Mouse (Mus musculus) hindbrain, embryonic 10.5 days (tissue): ENCODE measurements at regions not wholly inside any gene's neighbourhood (a gene's known extent, or its start where the extent isn't known, plus 50 kb on each side); places are given as distances from the start of the nearest gene placed in this dataset.
A peak's percentile ranks its signal among the peaks of the same experiment; 100 is the strongest.

Source experiments
- DNase-seq: peaks from one replicate; pipeline ENCODE4 v3.0.0-alpha.2; 2017; ENCODE audit warnings: low spot score
- H3K27ac ChIP-seq: fragments of 300-500 bp; sonication (generic); 2 replicates; pipeline ENCODE4 v1.5.1; 2016; ENCODE audit warnings: mild to moderate bottlenecking, moderate library complexity
- H3K27me3 ChIP-seq: fragments of 300-500 bp; sonication (generic); 2 replicates; pipeline ENCODE4 v1.6.1; 2016; ENCODE audit warnings: mild to moderate bottlenecking; ENCODE audit not compliant: poor library complexity, insufficient read depth, severe bottlenecking
- H3K36me3 ChIP-seq: fragments of 300-500 bp; sonication (generic); 2 replicates; pipeline ENCODE4 v1.6.1; 2016; ENCODE audit warnings: mild to moderate bottlenecking, moderate library complexity
- H3K4me1 ChIP-seq: fragments of 300-500 bp; sonication (generic); replicated peaks from 2 replicates; pipeline ENCODE4 v1.6.1; 2016; ENCODE audit warnings: mild to moderate bottlenecking
- H3K4me3 ChIP-seq: fragments of 300-500 bp; sonication (generic); 2 replicates; pipeline ENCODE4 v1.5.1; 2016; ENCODE audit warnings: mild to moderate bottlenecking, moderate library complexity
- H3K9me3 ChIP-seq: fragments of 300-500 bp; sonication (generic); 2 replicates; pipeline ENCODE4 v1.6.1; 2016; ENCODE audit warnings: mild to moderate bottlenecking, moderate library complexity
- WGBS: fragments of 180-500 bp; shearing (Covaris S2); methylation state at CpG from one replicate; pipeline ENCODE4 v1.1.7; 2016; 5-methylcytosine and 5-hydroxymethylcytosine counted together

DNA sequence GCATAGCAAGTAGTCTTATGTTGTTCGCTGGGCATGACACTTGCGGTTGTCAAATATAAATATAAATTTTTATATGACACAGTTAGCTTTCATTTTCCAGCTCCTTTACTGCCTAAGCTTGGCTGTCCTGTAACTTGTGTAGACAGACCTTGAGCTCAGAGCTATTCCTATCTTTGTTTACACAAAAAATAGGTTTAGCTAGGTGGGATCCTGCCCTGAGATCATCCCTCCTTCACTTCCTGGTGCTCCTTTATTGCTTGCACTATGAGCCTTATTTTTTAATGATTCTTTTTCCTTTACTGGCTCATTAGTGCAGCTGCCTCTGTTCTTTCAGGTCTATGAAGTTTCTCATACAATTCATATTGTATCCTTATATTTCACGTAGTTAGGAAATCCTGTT lies 375.6 kb upstream of the Tfap2d start:
- H3K4me1 ChIP-seq: no peaks in the 10 kb centered on the region
- H3K36me3 ChIP-seq: no peaks in the 10 kb centered on the region
- no peak overlapping the region for H3K27ac ChIP-seq
- no peak overlapping the region for H3K4me3 ChIP-seq
- WGBS: 95% methylated on average over 3 of the region's 3 CpGs
- H3K27me3 ChIP-seq: no peaks in the 10 kb centered on the region
- 0 out of 2 replicates have a peak, but pooled peaks cover 5% of the 10 kb centered on the region for H3K9me3 ChIP-seq
- DNase-seq: no peak

DNA sequence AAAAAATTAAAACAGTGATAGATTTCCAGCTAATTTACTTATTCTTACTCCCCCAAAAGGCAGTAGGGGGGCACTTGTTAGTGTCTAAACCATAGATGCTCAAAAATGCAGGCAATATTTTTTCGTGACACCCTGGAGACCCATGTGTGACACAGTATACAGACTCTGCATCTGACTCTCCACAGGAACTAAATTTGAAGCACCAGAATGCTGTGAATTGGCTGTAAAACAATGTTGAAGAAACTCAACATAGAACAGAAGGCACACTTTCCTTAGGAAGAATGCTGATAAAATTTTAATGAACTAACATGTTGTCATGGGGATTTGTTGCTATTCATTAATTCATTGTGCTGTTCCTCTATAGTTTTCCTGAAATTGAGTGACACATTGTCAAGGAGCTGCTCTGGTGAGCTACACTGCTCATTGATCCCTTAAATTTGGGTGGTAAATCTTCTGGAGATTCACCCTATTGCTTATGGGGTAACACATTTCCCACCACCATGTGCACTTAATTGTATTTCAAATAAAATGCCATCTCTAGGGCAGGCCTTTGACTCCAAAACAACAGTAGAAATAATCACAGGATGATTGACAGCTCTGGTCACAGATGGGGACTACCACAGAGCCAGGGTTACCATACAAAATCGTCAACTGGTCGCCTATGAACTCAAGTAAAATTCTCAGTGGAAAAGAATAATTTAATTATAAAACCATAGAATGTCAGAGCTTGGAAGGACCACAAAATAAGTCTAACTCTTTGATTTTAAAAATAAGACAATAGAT lies 344.3 kb upstream of the Tfap2d start:
- H3K36me3 ChIP-seq: no peaks in the 10 kb centered on the region
- WGBS: 47% methylated on average over 3 of the region's 3 CpGs
- H3K4me3 ChIP-seq: no peak overlapping the region
- H3K9me3 ChIP-seq: no peaks in the 10 kb centered on the region
- H3K27ac ChIP-seq: no peak overlapping the region
- H3K27me3 ChIP-seq: no peaks in the 10 kb centered on the region
- DNase-seq: no peak
- H3K4me1 ChIP-seq: 0 out of 2 replicates have a peak, but pooled peaks cover 2% of the 10 kb centered on the region

DNA sequence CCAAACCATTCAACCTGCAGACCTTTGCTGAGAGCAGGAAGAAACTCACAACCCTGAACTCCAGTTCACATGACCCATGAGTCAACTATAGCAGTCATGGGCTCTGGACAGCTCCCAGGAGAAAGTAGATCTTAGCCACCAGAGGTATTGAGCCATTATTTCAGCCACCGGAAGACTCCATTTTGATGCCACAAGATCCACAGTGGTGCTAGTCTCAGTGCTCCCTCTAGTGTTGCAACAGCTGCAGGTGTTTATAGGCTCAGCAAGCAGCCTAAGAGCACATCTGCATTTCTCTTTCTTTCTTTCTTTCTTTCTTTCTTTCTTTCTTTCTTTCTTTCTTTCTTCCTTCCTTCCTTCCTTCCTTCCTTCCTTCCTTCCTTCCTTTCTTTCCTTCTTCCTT lies 309.2 kb upstream of the Tfap2d start:
- no peaks in the 10 kb centered on the region for H3K9me3 ChIP-seq
- peak; percentile 5 for DNase-seq
- no peaks in the 10 kb centered on the region for H3K36me3 ChIP-seq
- H3K27ac ChIP-seq: no peak overlapping the region
- WGBS: 66% methylated on average over 1 of the region's 1 CpGs
- H3K4me1 ChIP-seq: no peaks in the 10 kb centered on the region
- no peaks in the 10 kb centered on the region for H3K27me3 ChIP-seq
- H3K4me3 ChIP-seq: no peak overlapping the region
